Mouse (Mus musculus) forebrain, postnatal 0 days (tissue): ENCODE measurements around the gene Cmya5. TPM values are rescaled to one million over a fixed set of nuclear protein-coding genes. Genes with fewer than 3 reads are reported as not detected.

Source experiments
- ATAC-seq: fragments of 200-750 bp; cut with Nextera tagmentation; 2 replicates; pipeline ENCODE4 v1.8.0; 2017; ENCODE audit warnings: mild to moderate bottlenecking, moderate library complexity
- DNase-seq: peaks from one replicate; pipeline ENCODE4 v3.0.0-alpha.2; 2015
- H3K27ac ChIP-seq: fragments of 300-500 bp; sonication (generic); 2 replicates; pipeline ENCODE4 v1.5.1; 2014; ENCODE audit warnings: low read depth, mild to moderate bottlenecking, antibody characterized with exemption, low read length, moderate library complexity, mixed read lengths
- H3K27me3 ChIP-seq: fragments of 300-500 bp; sonication (generic); 2 replicates; pipeline ENCODE4 v1.6.1; 2014; ENCODE audit warnings: mild to moderate bottlenecking, low read length, mixed read lengths; ENCODE audit not compliant: insufficient read depth
- H3K36me3 ChIP-seq: fragments of 300-500 bp; sonication (generic); 2 replicates; pipeline ENCODE4 v1.6.1; 2014; ENCODE audit warnings: mild to moderate bottlenecking, moderate library complexity; ENCODE audit not compliant: insufficient read depth
- H3K4me1 ChIP-seq: fragments of 300-500 bp; sonication (generic); 2 replicates; pipeline ENCODE4 v1.6.1; 2014; ENCODE audit warnings: antibody characterized with exemption; ENCODE audit not compliant: insufficient read depth
- H3K4me2 ChIP-seq: fragments of 300-500 bp; sonication (generic); 2 replicates; pipeline ENCODE4 v1.6.1; 2014; ENCODE audit warnings: low read depth, mild to moderate bottlenecking, moderate library complexity
- H3K4me3 ChIP-seq: fragments of 300-500 bp; sonication (generic); 2 replicates; pipeline ENCODE4 v1.5.1; 2014; ENCODE audit warnings: low read depth, low read length, mixed read lengths
- H3K9ac ChIP-seq: fragments of 300-500 bp; sonication (generic); 2 replicates; pipeline ENCODE4 v1.6.1; 2014; ENCODE audit warnings: mild to moderate bottlenecking
- H3K9me3 ChIP-seq: fragments of 300-500 bp; sonication (generic); 2 replicates; pipeline ENCODE4 v1.6.1; 2016; ENCODE audit warnings: low read length
- CTCF ChIP-seq: sonication (generic); IDR thresholded peaks from 2 replicates; pipeline ENCODE4 v1.5.1; 2016; ENCODE audit warnings: antibody characterized with exemption, control low read depth, low read depth
- WGBS: fragments of 180-500 bp; shearing (Covaris S2); extraction: QIAGEN DNeasy Blood & Tissue Kit; methylation state at CpG from one replicate; pipeline ENCODE4 v1.1.7; 2014; 5-methylcytosine and 5-hydroxymethylcytosine counted together
- polyA plus RNA-seq: library from polyadenylated mRNA; unstranded; fragments of >200 nt; fragmentation: Nextera tagmentation; extraction: Ambion mirVana; gene quantifications from 2 replicates; pipeline ENCODE4 v1.2.1, GENCODE M21; 2015
- total RNA-seq: library from RNA; depleted of rRNA; stranded (reverse); fragments of >200 nt; gene quantifications from 2 replicates; pipeline ENCODE4 v1.2.3, GENCODE M21; 2014

Cmya5 gene
- total and polyA plus RNA-seq, 2 experiments from 2014 or later: 0.15 to 0.52 TPM

DNA sequence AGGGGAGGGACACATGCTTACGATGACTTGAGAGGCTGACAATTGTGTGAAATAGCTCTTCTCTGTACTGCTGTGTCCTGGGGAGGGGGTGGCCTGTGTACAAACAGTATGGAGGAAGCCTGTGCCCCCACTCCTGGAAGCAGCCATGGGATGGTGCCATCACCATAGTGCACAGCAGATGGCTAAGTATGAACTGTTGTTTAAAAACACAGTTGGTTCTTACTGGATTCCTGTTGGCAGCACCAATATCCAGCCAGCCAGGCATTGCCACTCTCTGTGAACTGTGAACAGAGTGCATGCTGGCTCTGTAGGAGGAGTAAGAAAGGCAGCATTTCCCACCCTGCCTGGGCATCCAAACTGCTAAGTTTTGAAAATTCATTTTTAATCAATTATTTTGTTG lies 88.4 kb downstream of the Cmya5 start:
- Histone ChIP-seq H3K4me1 (no peaks in the 10 kb centered on the region), H3K27ac (no peak overlapping the region), H3K4me3 (no peak overlapping the region), H3K4me2 (no peak overlapping the region), H3K9me3 (no peaks in the 10 kb centered on the region), H3K9ac (no peak overlapping the region), H3K27me3 (no peaks in the 10 kb centered on the region), H3K36me3 (no peaks in the 10 kb centered on the region)
- ATAC-seq: peak; percentile 94
- peak; percentile 61 for DNase-seq
- WGBS: 74% methylated on average over 1 of the region's 1 CpGs
- no peak for TF ChIP-seq CTCF

DNA sequence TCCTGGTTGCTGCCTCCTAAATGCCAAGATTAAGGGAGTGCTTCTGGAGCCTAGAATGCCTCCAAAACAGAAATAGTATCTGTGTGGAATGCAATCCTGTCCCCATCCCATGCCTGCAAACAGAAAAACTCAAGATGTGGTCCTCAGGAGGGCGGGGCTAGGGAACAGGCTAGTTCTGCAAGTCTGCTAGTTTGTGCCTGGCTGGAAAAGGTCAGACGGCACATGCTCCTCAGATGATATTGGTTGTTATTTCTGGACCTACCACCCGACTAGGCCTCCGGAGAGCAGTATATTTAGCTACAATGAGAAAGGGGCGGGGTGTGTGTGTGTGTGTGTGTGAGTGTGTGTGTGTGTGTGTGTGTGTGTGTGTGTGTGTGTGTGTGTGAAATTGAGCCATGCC lies 93.0 kb downstream of the Cmya5 start:
- no peaks in the 10 kb centered on the region for H3K9me3 ChIP-seq

DNA sequence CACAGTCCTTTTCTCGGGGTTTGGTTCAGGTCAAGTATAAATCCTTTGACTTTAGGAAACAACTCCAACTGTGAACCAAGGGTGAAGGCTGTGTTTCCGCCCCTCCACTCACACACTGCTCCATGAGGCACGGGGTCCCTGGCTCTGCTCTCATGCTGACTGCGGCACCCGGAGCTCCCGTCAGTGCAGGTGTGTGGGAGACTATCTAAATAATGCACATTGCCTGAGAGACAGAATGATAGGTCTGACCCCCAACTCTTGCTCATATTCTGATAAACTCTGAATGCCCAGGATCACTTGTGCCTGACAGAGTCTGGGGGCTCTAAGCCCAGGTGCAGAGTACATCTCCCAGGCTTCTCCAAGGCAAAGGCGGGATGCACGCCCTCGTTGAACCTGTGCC lies 103.5 kb downstream of the Cmya5 start:
- no peak overlapping the region for H3K4me3 ChIP-seq
- no peak overlapping the region for H3K4me2 ChIP-seq
- ATAC-seq (no peak), DNase-seq (no peak)
- H3K36me3 ChIP-seq: no peaks in the 10 kb centered on the region
- no peaks in the 10 kb centered on the region for H3K4me1 ChIP-seq
- no peaks in the 10 kb centered on the region for H3K27me3 ChIP-seq
- H3K27ac ChIP-seq: no peak overlapping the region
- H3K9me3 ChIP-seq: no peaks in the 10 kb centered on the region
- 84% methylated on average over 9 of the region's 9 CpGs for WGBS
- TF ChIP-seq CTCF: no peak
- no peak overlapping the region for H3K9ac ChIP-seq

More for the DNA sequence above, 93.0 kb downstream of the Cmya5 start:
- WGBS: 86% methylated on average over 5 of the region's 5 CpGs
- Histone ChIP-seq H3K4me2 (no peak overlapping the region), H3K36me3 (no peaks in the 10 kb centered on the region), H3K27me3 (no peaks in the 10 kb centered on the region), H3K4me3 (no peak overlapping the region), H3K27ac (no peak overlapping the region), H3K9ac (no peak overlapping the region), H3K4me1 (no peaks in the 10 kb centered on the region)
- TF ChIP-seq CTCF: no peak
- no peak for ATAC-seq
- DNase-seq: no peak

DNA sequence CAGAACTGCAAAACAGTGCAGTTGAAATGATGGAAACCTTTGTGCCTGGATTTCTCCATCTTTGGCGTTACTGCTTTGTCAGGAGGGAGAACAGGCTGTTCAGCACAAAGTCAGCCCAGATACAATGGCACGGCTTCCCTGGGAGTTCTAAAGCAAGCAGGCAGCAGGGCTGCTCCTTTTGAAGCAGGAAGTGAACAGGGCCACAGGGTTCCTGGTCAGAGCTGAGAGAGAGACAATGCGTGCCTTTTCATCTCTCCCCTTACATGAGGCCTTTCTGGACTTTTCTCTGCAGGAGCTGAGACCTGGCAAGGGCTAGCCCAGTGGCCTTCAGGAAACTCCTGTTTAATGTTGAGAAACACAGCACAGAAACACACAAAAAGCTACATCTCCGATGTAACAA lies 108.3 kb downstream of the Cmya5 start:
- no peak overlapping the region for H3K4me2 ChIP-seq
- H3K9ac ChIP-seq: no peak overlapping the region
- H3K4me3 ChIP-seq: no peak overlapping the region
- no peak for DNase-seq
- ATAC-seq: no peak
- H3K27me3 ChIP-seq: no peaks in the 10 kb centered on the region
- no peaks in the 10 kb centered on the region for H3K4me1 ChIP-seq
- H3K27ac ChIP-seq: no peak overlapping the region
- no peaks in the 10 kb centered on the region for H3K9me3 ChIP-seq
- H3K36me3 ChIP-seq: no peaks in the 10 kb centered on the region
- 38% methylated on average over 4 of the region's 4 CpGs for WGBS
- no peak for TF ChIP-seq CTCF

DNA sequence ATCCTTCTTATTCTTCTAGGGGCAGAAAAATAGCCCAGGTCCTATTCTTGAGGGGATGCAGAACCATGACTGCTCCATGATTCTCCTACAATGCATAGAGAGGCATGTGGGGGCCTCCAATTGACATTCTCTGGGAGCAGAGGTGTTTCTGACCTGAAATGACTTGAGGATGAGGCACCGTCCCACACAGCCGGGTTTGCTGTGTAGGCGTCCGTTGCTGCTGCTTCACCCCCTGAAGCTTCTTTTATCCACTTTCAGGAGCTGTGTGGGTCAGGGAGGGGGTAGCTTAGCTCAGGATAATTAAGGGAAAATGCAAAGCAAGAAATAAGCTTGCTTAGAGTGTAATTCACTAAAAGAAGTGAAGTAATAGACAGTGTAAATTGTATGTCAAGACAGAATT lies 115.2 kb downstream of the Cmya5 start:
- Histone ChIP-seq H3K4me3 (no peak overlapping the region), H3K27me3 (no peaks in the 10 kb centered on the region), H3K36me3 (no peaks in the 10 kb centered on the region), H3K4me2 (no peak overlapping the region), H3K27ac (no peak overlapping the region), H3K9me3 (no peaks in the 10 kb centered on the region), H3K9ac (no peak overlapping the region), H3K4me1 (no peaks in the 10 kb centered on the region)
- ATAC-seq (no peak), DNase-seq (no peak)
- 56% methylated on average over 4 of the region's 4 CpGs for WGBS
- TF ChIP-seq CTCF: no peak

DNA sequence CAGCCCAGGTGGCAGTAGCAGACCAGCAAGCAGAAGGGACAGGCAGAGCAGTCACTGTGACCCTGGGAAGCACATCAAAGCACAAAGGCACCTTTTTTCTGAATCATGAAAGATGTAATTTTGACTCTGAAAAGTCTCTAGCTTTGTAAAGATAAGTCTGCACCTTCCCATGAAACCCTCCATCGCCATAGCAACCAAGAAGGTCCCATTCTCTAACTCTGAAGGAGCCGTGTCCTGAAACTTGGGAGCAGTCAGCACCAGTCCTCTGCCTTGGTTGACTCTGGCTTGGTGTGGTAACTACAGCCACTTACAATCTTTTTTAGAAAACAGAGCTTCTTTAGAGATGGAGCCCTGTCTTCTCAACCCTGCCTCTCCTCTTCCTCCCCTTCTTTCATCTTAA lies 119.7 kb downstream of the Cmya5 start:
- no peaks in the 10 kb centered on the region for H3K36me3 ChIP-seq
- peak; percentile 45; the same call in 1 of the 2 replicates for ATAC-seq
- peak; percentile 31 for DNase-seq
- H3K4me1 ChIP-seq: no peaks in the 10 kb centered on the region
- H3K27ac ChIP-seq: no peak overlapping the region
- H3K4me3 ChIP-seq: no peak overlapping the region
- no peak for TF ChIP-seq CTCF
- 53% methylated on average over 2 of the region's 2 CpGs for WGBS
- H3K9me3 ChIP-seq: no peaks in the 10 kb centered on the region
- no peaks in the 10 kb centered on the region for H3K27me3 ChIP-seq
- no peak overlapping the region for H3K4me2 ChIP-seq
- no peak overlapping the region for H3K9ac ChIP-seq

DNA sequence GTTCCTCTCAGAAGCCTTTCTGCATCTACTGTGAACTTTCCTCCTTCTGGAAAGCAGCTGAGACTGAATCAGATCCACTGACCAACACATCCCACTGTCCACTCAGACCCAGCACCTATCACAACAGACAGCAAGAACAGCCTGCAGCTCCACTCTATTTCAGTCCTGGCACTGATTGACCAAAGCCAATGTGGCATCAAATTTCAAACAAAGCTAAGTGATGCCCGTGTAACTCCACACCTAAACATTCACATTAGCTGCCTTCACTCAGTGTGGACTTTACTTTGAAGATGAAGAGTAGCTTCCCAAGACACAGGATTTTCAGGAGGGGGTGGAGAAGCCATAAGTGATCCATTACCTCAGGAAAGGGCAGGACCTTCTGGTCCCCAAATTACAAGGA lies 122.4 kb downstream of the Cmya5 start:
- TF ChIP-seq CTCF: no peak
- H3K4me2 ChIP-seq: no peak overlapping the region
- no peak overlapping the region for H3K4me3 ChIP-seq
- H3K36me3 ChIP-seq: no peaks in the 10 kb centered on the region
- ATAC-seq: no peak
- WGBS: 45% methylated on average over 1 of the region's 1 CpGs
- H3K4me1 ChIP-seq: no peaks in the 10 kb centered on the region
- H3K27me3 ChIP-seq: no peaks in the 10 kb centered on the region
- DNase-seq: no peak
- H3K9me3 ChIP-seq: no peaks in the 10 kb centered on the region
- H3K9ac ChIP-seq: no peak overlapping the region
- H3K27ac ChIP-seq: no peak overlapping the region

DNA sequence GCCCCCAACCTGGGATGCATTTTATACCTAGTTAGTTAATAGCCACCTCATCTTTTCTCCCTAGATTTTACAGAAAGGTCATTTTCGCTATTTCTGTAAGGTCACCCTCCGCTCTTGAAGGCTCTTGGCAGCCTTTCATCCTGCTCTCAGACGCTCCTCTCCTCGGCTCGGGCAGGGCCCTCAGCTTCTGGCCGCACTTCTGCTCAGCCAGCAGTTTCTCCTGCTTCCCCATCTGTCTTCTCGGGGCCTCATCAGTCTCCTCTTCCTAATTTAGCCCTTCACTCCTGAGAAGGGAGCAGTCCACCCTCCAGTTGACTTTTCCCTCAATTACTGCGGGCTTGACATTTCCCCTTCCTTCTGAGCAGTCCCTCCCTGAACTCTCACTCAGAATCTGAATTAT lies 131.6 kb downstream of the Cmya5 start:
- Histone ChIP-seq H3K4me2 (no peak overlapping the region), H3K36me3 (no peaks in the 10 kb centered on the region), H3K4me3 (no peak overlapping the region), H3K9ac (no peak overlapping the region), H3K4me1 (0 out of 2 replicates have a peak, but pooled peaks cover 5% of the 10 kb centered on the region), H3K9me3 (no peaks in the 10 kb centered on the region), H3K27me3 (no peaks in the 10 kb centered on the region), H3K27ac (0 out of 2 replicates have a peak overlapping the region, but pooled peaks have one; percentile 35)
- 61% methylated on average over 8 of the region's 8 CpGs for WGBS
- no peak for TF ChIP-seq CTCF
- DNase-seq: no peak
- no peak for ATAC-seq
